Mouse (Mus musculus) neural tube, embryonic 11.5 days (tissue): ENCODE data around the gene Gm47985. TPM values are rescaled to one million over a fixed set of nuclear protein-coding genes. Genes with fewer than 3 reads are reported as not detected.
"Not testable (repeated sequence)": the region's sequence is repeated elsewhere in the genome, so short reads cannot be mapped to it uniquely, and the experiment has no call there.

Source experiments
- ATAC-seq: fragments of 200-750 bp; cut with Nextera tagmentation; 2 replicates; pipeline ENCODE4 v1.8.0; 2017; ENCODE audit warnings: moderate number of reproducible peaks, mild to moderate bottlenecking, moderate TSS enrichment, moderate library complexity; ENCODE audit not compliant: insufficient read depth, low FRiP score, low TSS enrichment
- DNase-seq: peaks from one replicate; pipeline ENCODE4 v3.0.0-alpha.2; 2015; ENCODE audit warnings: low spot score
- H3K27ac ChIP-seq: fragments of 300-500 bp; sonication (generic); 2 replicates; pipeline ENCODE4 v1.5.1; 2014; ENCODE audit warnings: low read depth, mild to moderate bottlenecking, low read length
- H3K27me3 ChIP-seq: fragments of 300-500 bp; sonication (generic); 2 replicates; pipeline ENCODE4 v1.6.1; 2014; ENCODE audit warnings: mild to moderate bottlenecking, low read length, mixed read lengths; ENCODE audit not compliant: control insufficient read depth, insufficient read depth
- H3K36me3 ChIP-seq: fragments of 300-500 bp; sonication (generic); 2 replicates; pipeline ENCODE4 v1.6.1; 2014; ENCODE audit warnings: mild to moderate bottlenecking, low read length, moderate library complexity, mixed read lengths; ENCODE audit not compliant: control insufficient read depth, insufficient read depth
- H3K4me1 ChIP-seq: fragments of 300-500 bp; sonication (generic); 2 replicates; pipeline ENCODE4 v1.6.1; 2014; ENCODE audit warnings: low read length, mixed read lengths; ENCODE audit not compliant: control insufficient read depth, insufficient read depth
- H3K4me2 ChIP-seq: fragments of 300-500 bp; sonication (generic); 2 replicates; pipeline ENCODE4 v1.6.1; 2014; ENCODE audit warnings: low read depth, mild to moderate bottlenecking, moderate library complexity
- H3K4me3 ChIP-seq: fragments of 300-500 bp; sonication (generic); 2 replicates; pipeline ENCODE4 v1.5.1; 2014; ENCODE audit warnings: low read depth, low read length
- H3K9ac ChIP-seq: fragments of 300-500 bp; sonication (generic); 2 replicates; pipeline ENCODE4 v1.6.1; 2014; ENCODE audit warnings: mild to moderate bottlenecking, low read length
- H3K9me3 ChIP-seq: fragments of 300-500 bp; sonication (generic); 2 replicates; pipeline ENCODE4 v1.6.1; 2016; ENCODE audit warnings: low read length; ENCODE audit not compliant: control insufficient read depth
- WGBS: fragments of 180-500 bp; shearing (Covaris S2); extraction: QIAGEN DNeasy Blood & Tissue Kit; methylation state at CpG from one replicate; pipeline ENCODE4 v1.1.7; 2014; 5-methylcytosine and 5-hydroxymethylcytosine counted together
- polyA plus RNA-seq: library from polyadenylated mRNA; unstranded; fragments of >200 nt; fragmentation: Nextera tagmentation; extraction: Ambion mirVana; gene quantifications from 2 replicates; pipeline ENCODE4 v1.2.1, GENCODE M21; 2014

Gene Gm47985
- polyA plus RNA-seq = 0.46 and 0.54 TPM in 2 replicates

DNA sequence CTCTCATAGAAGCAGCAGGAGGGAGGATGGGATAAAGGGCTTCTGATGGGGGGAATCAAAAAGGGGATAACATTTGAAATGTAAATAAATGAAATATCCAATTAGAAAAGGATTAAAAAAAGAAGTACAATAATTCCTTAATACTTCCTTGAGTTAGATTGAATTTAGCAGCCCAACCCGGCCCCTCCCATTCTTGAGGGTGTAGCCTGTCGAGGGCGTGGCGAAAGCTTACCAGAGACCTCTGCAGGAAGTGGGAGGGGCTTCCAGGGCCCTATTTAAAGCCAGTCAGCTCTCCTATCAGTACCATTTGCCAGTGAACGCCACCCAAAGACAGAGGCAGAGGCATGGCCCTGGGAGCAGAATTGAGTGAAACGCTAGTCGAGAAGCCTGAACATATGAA lies at the start of gene Gm47985:
Gm47985 (plus strand) TSS at position 272 of the 400 bp plus-strand sequence.
- not testable (repeated sequence) for H3K9ac ChIP-seq, DNase-seq, ATAC-seq, H3K27ac ChIP-seq, H3K4me2 ChIP-seq, H3K27me3 ChIP-seq, H3K9me3 ChIP-seq, H3K36me3 ChIP-seq, H3K4me1 ChIP-seq, H3K4me3 ChIP-seq
- no CpG with 5 or more reads among the region's 7 CpGs for WGBS

GRCm38 (mm10) chr1:151132686-151133085 lies 49.7 kb upstream of the Gm47985 start:
- no peak overlapping the region for H3K4me3 ChIP-seq
- WGBS = 91% methylated on average over 7 of the region's 7 CpGs
- H3K27me3 ChIP-seq = no peaks in the 10 kb centered on the region
- no peaks in the 10 kb centered on the region for H3K9me3 ChIP-seq
- no peaks in the 10 kb centered on the region for H3K4me1 ChIP-seq
- no peak overlapping the region for H3K4me2 ChIP-seq
- no peak overlapping the region for H3K27ac ChIP-seq
- ATAC-seq (no peak), DNase-seq (no peak)
- H3K9ac ChIP-seq = no peak overlapping the region
- no peaks in the 10 kb centered on the region for H3K36me3 ChIP-seq

DNA sequence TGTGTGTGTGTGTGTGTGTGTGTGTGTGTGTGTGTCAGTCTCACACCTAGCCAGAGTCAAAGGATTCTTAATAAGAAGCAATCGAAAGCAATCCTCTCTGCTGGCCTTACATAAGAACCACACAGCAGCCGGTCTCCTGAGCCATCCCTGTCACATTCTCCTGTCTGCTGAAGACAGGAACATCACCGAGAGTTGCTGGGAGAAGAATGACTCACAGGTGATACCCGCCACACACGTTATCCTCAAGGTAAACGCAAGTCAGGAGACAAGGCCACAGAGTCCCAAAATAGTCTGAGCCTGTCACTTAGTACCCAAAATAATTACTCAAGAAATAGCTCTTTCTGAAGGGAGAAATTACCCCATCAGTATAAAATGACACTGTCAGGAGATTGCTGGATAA lies 43.9 kb upstream of the Gm47985 start:
- H3K27me3 ChIP-seq = no peaks in the 10 kb centered on the region
- no peak overlapping the region for H3K4me3 ChIP-seq
- no peak overlapping the region for H3K4me2 ChIP-seq
- no peaks in the 10 kb centered on the region for H3K9me3 ChIP-seq
- ATAC-seq (no peak), DNase-seq (no peak)
- no peak overlapping the region for H3K9ac ChIP-seq
- no peaks in the 10 kb centered on the region for H3K4me1 ChIP-seq
- WGBS = 79% methylated on average over 6 of the region's 6 CpGs
- no peak overlapping the region for H3K27ac ChIP-seq
- no peaks in the 10 kb centered on the region for H3K36me3 ChIP-seq

GRCm38 (mm10) chr1:151140956-151141355 lies 41.4 kb upstream of the Gm47985 start:
- Histone ChIP-seq H3K4me2 (no peak overlapping the region), H3K4me3 (no peak overlapping the region), H3K9me3 (no peaks in the 10 kb centered on the region), H3K4me1 (no peaks in the 10 kb centered on the region), H3K9ac (no peak overlapping the region), H3K27me3 (no peaks in the 10 kb centered on the region), H3K36me3 (no peaks in the 10 kb centered on the region), H3K27ac (no peak overlapping the region)
- ATAC-seq (no peak), DNase-seq (no peak)
- WGBS = 72% methylated on average over 3 of the region's 3 CpGs

DNA sequence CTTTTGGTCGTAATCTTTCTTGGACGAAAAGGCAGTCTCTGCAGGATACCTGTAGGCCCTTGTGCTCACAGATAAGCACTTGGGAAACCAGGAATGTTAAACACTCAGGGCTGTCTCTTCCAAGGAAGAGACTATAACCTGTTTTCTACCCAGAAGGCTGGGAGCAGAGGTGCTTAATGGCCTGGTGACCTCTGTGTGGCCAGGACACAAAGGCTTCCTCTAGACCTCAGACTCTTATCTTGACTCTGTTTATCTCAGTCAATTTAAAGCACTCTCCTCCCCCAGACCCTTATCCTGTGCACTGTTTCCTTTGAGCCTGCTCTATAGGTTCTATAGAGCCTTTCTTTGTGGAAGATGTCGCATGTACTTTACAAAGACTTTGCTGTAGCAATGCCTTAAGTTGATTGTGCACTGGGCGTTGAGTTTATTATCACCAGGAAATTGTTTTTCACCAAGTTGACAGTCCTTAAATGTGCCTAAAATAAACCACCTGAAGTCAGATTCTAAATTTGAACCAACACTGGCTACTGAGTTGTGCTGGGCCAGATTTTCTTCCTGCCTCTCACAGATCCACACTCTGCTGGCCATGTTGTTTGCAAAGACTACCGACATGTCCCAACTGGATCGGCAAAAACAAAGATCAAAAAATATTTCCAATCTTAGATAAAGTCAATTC lies 37.7 kb upstream of the Gm47985 start:
- no peaks in the 10 kb centered on the region for H3K27me3 ChIP-seq
- no peak for DNase-seq
- no peak for ATAC-seq
- H3K9ac ChIP-seq = no peak overlapping the region
- 75% methylated on average over 6 of the region's 6 CpGs for WGBS
- H3K9me3 ChIP-seq = no peaks in the 10 kb centered on the region
- no peaks in the 10 kb centered on the region for H3K36me3 ChIP-seq
- no peaks in the 10 kb centered on the region for H3K4me1 ChIP-seq
- H3K4me3 ChIP-seq = no peak overlapping the region
- H3K27ac ChIP-seq = no peak overlapping the region
- H3K4me2 ChIP-seq = no peak overlapping the region

DNA sequence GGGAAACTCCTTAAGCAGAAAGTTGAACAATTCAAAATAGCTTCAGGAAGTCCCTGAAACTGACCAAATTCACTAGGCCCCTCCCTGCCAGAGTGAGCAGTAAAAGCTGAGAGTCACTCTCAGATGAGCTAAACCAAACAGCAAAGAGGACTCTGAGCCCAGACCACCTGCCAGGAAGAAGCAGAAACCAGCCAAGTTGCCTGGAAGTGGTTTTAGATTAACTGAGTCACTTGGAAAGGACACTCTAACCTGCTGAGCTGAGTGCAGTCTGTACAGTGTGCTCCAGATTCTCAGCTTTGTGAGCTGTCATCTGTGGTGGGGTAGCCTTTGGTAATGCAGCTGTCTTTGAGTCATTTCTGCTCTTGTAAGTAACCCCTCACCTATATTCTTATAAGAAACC lies 34.5 kb upstream of the Gm47985 start:
- H3K4me3 ChIP-seq = no peak overlapping the region
- H3K9me3 ChIP-seq = no peaks in the 10 kb centered on the region
- no peak for DNase-seq
- no peak overlapping the region for H3K9ac ChIP-seq
- H3K27me3 ChIP-seq = no peaks in the 10 kb centered on the region
- no peaks in the 10 kb centered on the region for H3K4me1 ChIP-seq
- ATAC-seq = no peak
- no peaks in the 10 kb centered on the region for H3K36me3 ChIP-seq
- H3K27ac ChIP-seq = no peak overlapping the region
- no peak overlapping the region for H3K4me2 ChIP-seq

- H3K27me3 ChIP-seq = no peaks in the 10 kb centered on the region
- no peak overlapping the region for H3K9ac ChIP-seq
- DNase-seq (no peak), ATAC-seq (no peak)
- no peaks in the 10 kb centered on the region for H3K36me3 ChIP-seq
- H3K27ac ChIP-seq = no peak overlapping the region
- no peak overlapping the region for H3K4me3 ChIP-seq
- no peak overlapping the region for H3K4me2 ChIP-seq
- H3K9me3 ChIP-seq = no peaks in the 10 kb centered on the region
- H3K4me1 ChIP-seq = no peaks in the 10 kb centered on the region
- WGBS = 94% methylated on average over 7 of the region's 7 CpGs
These were observed 32.1 kb upstream of the Gm47985 start for GRCm38 (mm10) chr1:151150211-151150610.

- Histone ChIP-seq H3K9ac (no peak overlapping the region), H3K4me1 (no peaks in the 10 kb centered on the region), H3K27ac (no peak overlapping the region), H3K9me3 (no peaks in the 10 kb centered on the region), H3K36me3 (no peaks in the 10 kb centered on the region), H3K27me3 (no peaks in the 10 kb centered on the region), H3K4me3 (no peak overlapping the region), H3K4me2 (no peak overlapping the region)
- WGBS = 65% methylated on average over 2 of the region's 2 CpGs
- DNase-seq (no peak), ATAC-seq (no peak)
These were observed 31.2 kb upstream of the Gm47985 start for GRCm38 (mm10) chr1:151151089-151151488.

DNA sequence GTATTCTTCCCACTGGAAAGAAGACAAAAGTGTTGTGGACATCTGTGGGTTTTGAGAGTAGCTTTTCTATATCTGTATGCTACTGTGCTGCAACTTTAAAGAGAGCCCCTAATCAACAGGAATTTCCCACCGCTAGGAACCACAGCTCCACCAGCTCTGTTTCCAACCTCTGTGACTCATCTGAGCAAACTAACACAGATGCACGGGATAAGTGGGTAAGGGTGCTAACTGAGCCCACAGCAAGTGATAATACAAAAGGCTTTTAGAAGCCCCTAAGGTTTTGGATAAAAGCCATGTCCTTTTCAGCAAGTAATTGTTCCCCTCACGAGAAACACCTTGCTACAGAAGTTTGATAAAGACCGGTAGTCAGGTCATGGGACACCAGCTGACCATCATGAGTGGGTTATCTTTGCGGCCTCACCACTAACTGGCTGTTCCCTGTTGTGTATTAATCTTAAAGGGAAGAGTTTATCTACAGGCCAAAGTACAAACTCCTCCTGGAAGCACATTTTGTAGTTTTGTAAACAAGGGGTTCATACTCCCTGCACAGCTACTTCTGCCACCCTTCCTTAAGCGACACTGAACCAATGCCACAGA lies 29.2 kb upstream of the Gm47985 start:
- Histone ChIP-seq H3K27me3 (no peaks in the 10 kb centered on the region), H3K27ac (no peak overlapping the region), H3K4me1 (no peaks in the 10 kb centered on the region), H3K9ac (no peak overlapping the region), H3K4me2 (no peak overlapping the region), H3K9me3 (no peaks in the 10 kb centered on the region), H3K36me3 (no peaks in the 10 kb centered on the region), H3K4me3 (no peak overlapping the region)
- ATAC-seq (no peak), DNase-seq (no peak)
- 86% methylated on average over 6 of the region's 6 CpGs for WGBS
